Mouse (Mus musculus): ENCODE measurements around the gene P2rx1. TPM values are rescaled to one million over a fixed set of nuclear protein-coding genes. Genes with fewer than 3 reads are reported as not detected.

P2rx1 gene
- polyA plus RNA-seq, 1 experiment: 0.44 TPM

- TF ChIP-seq POLR2A (IDR thresholded peaks at IDR 0.05; ENCODE audit: control insufficient read depth, low read depth, low read length): no peak
- no peak for TF ChIP-seq CTCF (IDR thresholded peaks at IDR 0.05; ENCODE audit: control insufficient read depth, insufficient read depth, insufficient replicate concordance, low read depth, low read length)
- no peak overlapping the region for H3K4me3 ChIP-seq (ENCODE audit: control insufficient read depth, low read depth, low read length)
- no peak overlapping the region for H3K27ac ChIP-seq (ENCODE audit: control insufficient read depth, insufficient read depth, low read depth, low read length)
- no peaks in the 10 kb centered on the region; the same call in 1 of the 2 replicates for H3K4me1 ChIP-seq (ENCODE audit: control insufficient read depth, insufficient read depth, low read length)
- no peaks in the 10 kb centered on the region for H3K36me3 ChIP-seq (ENCODE audit: control insufficient read depth, insufficient read depth, low read length)
- no peaks in the 10 kb centered on the region for H3K27me3 ChIP-seq (ENCODE audit: control insufficient read depth, insufficient read depth, low read length)
Observed at GRCm38 (mm10) chr11:72987807-72988206, 11.1 kb upstream of the P2rx1 start.

DNA sequence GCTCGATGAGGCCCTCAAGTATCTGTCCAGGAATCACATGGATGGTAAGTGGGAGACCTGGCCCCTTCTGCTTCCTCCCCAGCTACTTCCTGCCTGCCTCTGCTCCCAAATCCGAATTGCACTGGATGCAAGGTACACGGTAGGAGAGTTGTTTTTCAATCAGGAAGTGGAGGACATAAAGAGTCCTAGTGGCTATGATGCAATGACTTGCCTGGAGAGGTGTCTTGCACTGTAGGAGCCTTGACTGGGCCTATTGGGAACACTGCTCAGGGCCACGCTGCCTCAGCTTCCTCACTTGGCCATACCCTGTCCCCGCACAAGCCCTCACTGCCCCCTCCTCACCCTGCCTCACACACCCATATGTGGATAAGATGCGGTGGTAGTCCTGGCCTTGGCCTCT, 9.9 kb upstream of the P2rx1 start:
- Histone ChIP-seq H3K4me3 (ENCODE audit: control insufficient read depth, low read depth, low read length) (no peak overlapping the region), H3K27ac (ENCODE audit: control insufficient read depth, insufficient read depth, low read depth, low read length) (no peak overlapping the region), H3K4me1 (ENCODE audit: control insufficient read depth, insufficient read depth, low read length) (no peaks in the 10 kb centered on the region; the same call in 1 of the 2 replicates), H3K27me3 (ENCODE audit: control insufficient read depth, insufficient read depth, low read length) (no peaks in the 10 kb centered on the region), H3K36me3 (ENCODE audit: control insufficient read depth, insufficient read depth, low read length) (no peaks in the 10 kb centered on the region)
- TF ChIP-seq CTCF (IDR thresholded peaks at IDR 0.05; ENCODE audit: control insufficient read depth, insufficient read depth, insufficient replicate concordance, low read depth, low read length): no peak
- TF ChIP-seq POLR2A (IDR thresholded peaks at IDR 0.05; ENCODE audit: control insufficient read depth, low read depth, low read length): no peak

DNA sequence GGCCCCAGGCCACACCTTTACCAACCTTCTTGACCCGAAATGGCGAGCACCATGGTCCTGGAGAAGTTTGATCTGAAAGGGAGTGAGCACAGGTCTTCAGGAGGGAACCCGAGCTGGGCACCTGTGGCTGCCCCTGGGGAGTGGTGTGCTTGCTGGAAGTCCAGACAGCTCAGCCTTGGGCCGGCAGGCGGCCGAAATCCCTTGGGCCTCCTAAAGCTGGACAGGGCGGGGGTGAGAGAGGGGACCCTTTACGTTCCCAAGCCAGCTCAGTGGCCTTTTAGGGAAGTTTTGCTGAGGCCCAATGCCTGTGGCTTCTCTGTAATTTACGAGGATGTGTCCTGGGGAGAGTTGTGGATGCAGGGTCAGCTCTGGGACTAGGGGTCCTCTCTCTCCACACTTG, 8.2 kb upstream of the P2rx1 start:
- no peak for TF ChIP-seq POLR2A (IDR thresholded peaks at IDR 0.05; ENCODE audit: control insufficient read depth, low read depth, low read length)
- Histone ChIP-seq H3K4me3 (ENCODE audit: control insufficient read depth, low read depth, low read length) (no peak overlapping the region), H3K27me3 (ENCODE audit: control insufficient read depth, insufficient read depth, low read length) (no peaks in the 10 kb centered on the region), H3K36me3 (ENCODE audit: control insufficient read depth, insufficient read depth, low read length) (no peaks in the 10 kb centered on the region), H3K27ac (ENCODE audit: control insufficient read depth, insufficient read depth, low read depth, low read length) (no peak overlapping the region), H3K4me1 (ENCODE audit: control insufficient read depth, insufficient read depth, low read length) (no peaks in the 10 kb centered on the region; the same call in 1 of the 2 replicates)

DNA sequence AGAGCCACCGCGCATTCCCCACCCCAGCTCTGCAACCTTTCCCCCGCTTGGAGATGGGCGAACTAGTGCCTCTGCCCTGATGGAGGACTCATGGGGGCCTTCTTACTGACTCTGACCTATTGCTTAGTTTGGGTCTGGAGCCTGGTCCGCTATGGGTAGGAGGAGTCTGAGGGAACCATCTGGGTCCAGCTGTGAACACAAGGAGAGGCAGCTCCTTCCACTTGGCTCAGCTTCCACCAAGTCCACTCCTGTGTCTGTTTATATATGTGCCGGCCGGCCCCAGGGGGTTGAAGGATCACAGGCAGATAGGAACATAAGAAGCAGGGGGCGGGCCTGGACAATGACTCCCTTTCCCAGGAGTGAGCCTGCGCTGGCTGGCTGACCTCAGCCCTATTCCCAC, 6.9 kb upstream of the P2rx1 start:
- H3K27ac ChIP-seq (ENCODE audit: control insufficient read depth, insufficient read depth, low read depth, low read length): no peak overlapping the region
- no peak overlapping the region for H3K4me3 ChIP-seq (ENCODE audit: control insufficient read depth, low read depth, low read length)
- TF ChIP-seq CTCF (IDR thresholded peaks at IDR 0.05; ENCODE audit: control insufficient read depth, insufficient read depth, insufficient replicate concordance, low read depth, low read length): no peak
- no peak for TF ChIP-seq POLR2A (IDR thresholded peaks at IDR 0.05; ENCODE audit: control insufficient read depth, low read depth, low read length)
- no peaks in the 10 kb centered on the region for H3K36me3 ChIP-seq (ENCODE audit: control insufficient read depth, insufficient read depth, low read length)
- H3K27me3 ChIP-seq (ENCODE audit: control insufficient read depth, insufficient read depth, low read length): no peaks in the 10 kb centered on the region
- H3K4me1 ChIP-seq (ENCODE audit: control insufficient read depth, insufficient read depth, low read length): no peaks in the 10 kb centered on the region; the same call in 1 of the 2 replicates

- Histone ChIP-seq H3K27me3 (ENCODE audit: control insufficient read depth, insufficient read depth, low read length) (no peaks in the 10 kb centered on the region), H3K4me1 (ENCODE audit: control insufficient read depth, insufficient read depth, low read length) (no peaks in the 10 kb centered on the region), H3K36me3 (ENCODE audit: control insufficient read depth, insufficient read depth, low read length) (no peaks in the 10 kb centered on the region), H3K4me3 (ENCODE audit: control insufficient read depth, low read depth, low read length) (no peak overlapping the region), H3K27ac (ENCODE audit: control insufficient read depth, insufficient read depth, low read depth, low read length) (no peak overlapping the region)
- no peak for TF ChIP-seq CTCF (IDR thresholded peaks at IDR 0.05; ENCODE audit: control insufficient read depth, insufficient read depth, insufficient replicate concordance, low read depth, low read length)
Observed at GRCm38 (mm10) chr11:72996346-72996745, 2.6 kb upstream of the P2rx1 start.

DNA sequence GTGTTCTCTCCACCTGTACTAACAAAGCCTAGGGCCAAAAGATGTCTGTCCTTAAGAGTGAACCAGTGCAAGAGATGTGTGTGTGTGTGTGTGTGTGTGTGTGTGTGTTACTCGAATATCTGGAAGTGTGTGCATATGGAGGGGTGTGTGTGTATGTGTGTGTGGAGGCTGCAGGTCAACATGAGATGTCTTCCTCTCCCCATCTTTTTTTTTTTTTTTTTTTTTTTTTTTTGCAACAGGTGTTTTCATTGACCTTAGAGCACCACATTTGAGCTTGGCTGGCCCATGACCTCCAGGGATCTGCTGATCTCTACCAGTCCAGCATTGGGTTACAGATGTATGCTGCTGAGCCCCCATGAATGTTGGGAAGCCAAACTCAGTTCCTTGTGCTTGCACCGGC, 2.1 kb upstream of the P2rx1 start:
- H3K36me3 ChIP-seq (ENCODE audit: control insufficient read depth, insufficient read depth, low read length): no peaks in the 10 kb centered on the region
- no peaks in the 10 kb centered on the region for H3K27me3 ChIP-seq (ENCODE audit: control insufficient read depth, insufficient read depth, low read length)
- H3K27ac ChIP-seq (ENCODE audit: control insufficient read depth, insufficient read depth, low read depth, low read length): no peak overlapping the region
- H3K4me3 ChIP-seq (ENCODE audit: control insufficient read depth, low read depth, low read length): no peak overlapping the region
- H3K4me1 ChIP-seq (ENCODE audit: control insufficient read depth, insufficient read depth, low read length): no peaks in the 10 kb centered on the region
- TF ChIP-seq POLR2A (IDR thresholded peaks at IDR 0.05; ENCODE audit: control insufficient read depth, low read depth, low read length) (no peak), CTCF (IDR thresholded peaks at IDR 0.05; ENCODE audit: control insufficient read depth, insufficient read depth, insufficient replicate concordance, low read depth, low read length) (no peak)

GRCm38 (mm10) chr11:72997529-72998326, 1.2 kb upstream of the P2rx1 start:
- TF ChIP-seq CTCF (IDR thresholded peaks at IDR 0.05; ENCODE audit: control insufficient read depth, insufficient read depth, insufficient replicate concordance, low read depth, low read length): no peak
- TF ChIP-seq POLR2A (IDR thresholded peaks at IDR 0.05; ENCODE audit: control insufficient read depth, low read depth, low read length): no peak

More at GRCm38 (mm10) chr11:72997529-72998326, 1.2 kb upstream of the P2rx1 start:
- Histone ChIP-seq H3K27ac (ENCODE audit: control insufficient read depth, insufficient read depth, low read depth, low read length) (no peak overlapping the region), H3K4me3 (ENCODE audit: control insufficient read depth, low read depth, low read length) (no peak overlapping the region), H3K36me3 (ENCODE audit: control insufficient read depth, insufficient read depth, low read length) (no peaks in the 10 kb centered on the region), H3K27me3 (ENCODE audit: control insufficient read depth, insufficient read depth, low read length) (no peaks in the 10 kb centered on the region), H3K4me1 (ENCODE audit: control insufficient read depth, insufficient read depth, low read length) (no peaks in the 10 kb centered on the region)
